Mouse (Mus musculus) kidney, postnatal 25 days (tissue): ENCODE results near the gene Catsper2.
A peak's percentile ranks its signal among the peaks of the same experiment; 100 is the strongest.

Source experiments
- DNase-seq, 2 experiments: peaks; one replicate each; pipeline ENCODE4 v3.0.0; 2021; ENCODE audit warnings: mixed read lengths in 2 of 2

Catsper2 gene

DNA sequence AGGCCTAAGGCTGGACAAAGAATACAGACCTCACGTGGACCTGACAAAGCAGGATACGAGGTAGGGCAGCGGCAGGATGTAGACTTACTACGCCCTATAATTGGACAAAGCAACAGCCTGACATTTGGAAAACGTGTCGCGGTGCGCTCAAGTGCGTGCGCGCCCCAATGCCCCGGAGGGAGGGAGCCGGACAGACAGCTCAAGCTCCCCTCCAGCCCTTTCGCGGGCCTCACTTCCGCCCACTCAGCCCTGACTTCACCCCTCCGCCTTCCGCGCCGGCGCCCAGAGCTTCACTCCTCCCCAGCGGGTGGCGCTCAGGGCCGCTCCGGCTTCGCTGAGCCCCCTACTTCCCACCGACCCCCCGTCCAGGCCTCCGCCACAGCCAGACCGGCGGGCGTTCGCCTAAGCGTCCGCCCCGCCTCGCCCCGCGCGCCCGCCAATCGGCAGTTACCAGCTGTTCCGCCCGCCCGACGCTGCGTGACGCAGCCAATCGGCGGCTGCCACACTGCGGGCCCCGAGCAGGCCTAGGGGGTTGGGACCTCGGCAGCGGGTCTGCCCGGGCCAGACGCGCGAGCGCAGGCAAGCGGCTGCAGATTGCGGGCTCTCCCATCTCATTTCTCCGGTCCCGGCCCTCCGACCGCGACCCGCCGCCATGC is at the start of gene Catsper2, which contains the start of gene Pdia3:
TSS of gene Catsper2 (minus strand) at position 406 of the 656 bp plus-strand sequence.
TSS of gene Pdia3 (plus strand) at position 389 of the 656 bp plus-strand sequence.
- peak; percentile 95 to 99 for DNase-seq

GRCm38 (mm10) chr2:121460071-121460470 is 46.5 kb upstream of the Catsper2 start:
- DNase-seq, result no peak

DNA sequence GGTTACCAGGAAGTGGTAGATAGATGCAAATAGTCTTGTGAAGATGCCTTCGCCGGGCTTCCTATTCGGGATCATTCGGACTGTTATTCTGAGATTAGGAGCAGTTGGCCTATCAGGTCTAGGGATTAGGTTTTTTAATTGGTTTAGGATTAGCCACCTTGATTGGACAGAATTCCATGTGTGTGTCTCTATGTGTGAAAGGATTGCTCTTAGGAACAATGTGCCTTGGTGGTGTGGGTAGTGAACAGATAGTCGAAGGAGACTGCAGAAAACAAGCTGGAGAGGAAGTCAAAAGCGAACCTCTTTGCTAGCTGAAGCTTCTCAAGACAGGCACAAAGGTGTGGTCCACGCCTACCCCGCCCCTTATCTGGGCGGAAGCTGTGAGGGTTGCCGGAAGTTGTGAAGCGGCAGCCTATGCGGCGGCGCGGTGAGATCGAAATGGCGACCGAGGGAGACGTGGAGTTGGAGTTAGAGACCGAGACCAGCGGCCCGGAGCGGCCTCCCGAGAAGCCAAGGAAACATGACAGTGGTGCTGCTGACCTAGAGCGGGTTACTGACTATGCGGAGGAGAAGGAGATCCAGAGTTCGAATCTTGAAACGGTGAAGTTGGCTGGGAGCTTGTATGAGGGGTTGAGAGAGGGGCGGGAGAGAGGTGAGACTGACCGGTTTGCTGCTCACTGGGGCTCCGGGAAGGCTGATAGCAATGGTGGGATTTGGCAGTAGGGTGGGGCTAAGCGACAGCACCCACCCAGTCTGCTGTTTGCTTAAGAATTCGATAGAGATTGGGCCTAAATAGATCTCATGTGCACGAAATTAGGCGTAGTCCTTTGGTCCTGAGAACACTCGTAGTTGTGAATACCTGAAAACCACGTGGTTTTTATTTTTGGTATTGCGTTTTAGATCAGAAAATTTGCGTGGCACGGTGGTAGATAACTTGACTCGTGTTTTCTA is 43.4 kb upstream of the Catsper2 start, which contains the start of gene Serinc4:
TSS of gene Serinc4 (minus strand) at position 90 of the 951 bp plus-strand sequence.
- DNase-seq, result peak; percentile 86 to 94

DNA sequence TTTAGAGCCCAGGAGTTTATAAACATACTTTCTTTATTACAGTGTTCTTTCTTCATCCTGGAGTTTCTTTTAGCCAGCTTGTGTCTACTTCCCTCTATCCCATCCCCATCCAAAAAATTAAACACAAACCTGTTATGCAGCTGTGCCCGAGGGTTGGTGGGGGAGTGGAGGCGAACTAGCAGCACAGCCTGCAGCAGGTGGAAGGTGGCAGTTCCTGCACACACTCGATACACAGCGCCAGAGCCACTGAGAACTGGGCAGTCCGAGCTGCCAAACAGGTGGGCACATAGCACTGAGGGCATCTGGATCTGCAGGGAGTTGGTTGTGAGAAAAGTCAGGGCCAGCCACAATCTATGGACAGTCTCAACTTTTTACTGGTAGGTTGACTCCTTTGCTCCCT is 41.9 kb upstream of the Catsper2 start:
- DNase-seq, result no peak

DNA sequence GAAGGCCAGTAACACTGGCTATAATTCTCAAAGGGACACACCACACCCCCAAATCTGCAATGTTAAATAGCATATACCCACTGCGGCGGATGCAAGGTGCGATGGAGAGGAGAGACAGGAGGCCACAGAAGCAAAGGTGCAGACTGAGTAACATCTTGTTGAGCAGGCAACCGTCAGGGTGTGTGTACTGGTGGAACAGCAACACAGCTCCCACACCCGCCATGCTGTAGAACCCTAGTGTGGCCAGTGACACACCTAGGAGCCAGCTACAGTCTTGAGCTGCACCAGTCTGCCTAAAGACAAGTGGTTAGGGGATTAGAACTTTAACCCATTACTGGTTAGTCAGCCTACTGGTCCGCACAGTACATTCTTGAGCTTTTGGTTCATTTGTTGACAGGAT is 40.3 kb upstream of the Catsper2 start:
- no peak for DNase-seq

DNA sequence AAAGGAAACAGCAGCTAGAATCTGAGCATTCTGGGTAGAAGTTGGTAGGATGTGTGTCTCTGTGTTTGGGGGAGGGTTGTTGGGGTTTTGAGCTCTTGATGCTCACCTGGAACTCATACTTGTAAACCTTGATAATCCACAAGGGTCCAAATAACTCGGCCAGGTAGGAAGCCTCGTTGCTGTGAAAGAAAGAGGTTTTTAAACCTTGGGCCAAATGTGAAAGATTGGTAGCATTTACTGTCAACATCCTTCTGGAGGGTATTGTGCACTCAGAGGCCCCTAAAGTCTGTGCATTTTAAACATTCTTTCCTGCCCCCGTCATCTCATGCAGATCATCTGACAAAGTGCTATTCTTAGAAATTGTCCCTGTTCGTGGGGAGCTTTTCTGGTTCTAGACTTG is 39.4 kb upstream of the Catsper2 start, which contains the start of gene Hypk:
TSS of gene Hypk (plus strand) at position 301 of the 400 bp plus-strand sequence.
- no peak for DNase-seq

GRCm38 (mm10) chr2:121452361-121452760 is 38.8 kb upstream of the Catsper2 start:
- DNase-seq, result peak in 1 of 2 experiments; percentile 57

DNA sequence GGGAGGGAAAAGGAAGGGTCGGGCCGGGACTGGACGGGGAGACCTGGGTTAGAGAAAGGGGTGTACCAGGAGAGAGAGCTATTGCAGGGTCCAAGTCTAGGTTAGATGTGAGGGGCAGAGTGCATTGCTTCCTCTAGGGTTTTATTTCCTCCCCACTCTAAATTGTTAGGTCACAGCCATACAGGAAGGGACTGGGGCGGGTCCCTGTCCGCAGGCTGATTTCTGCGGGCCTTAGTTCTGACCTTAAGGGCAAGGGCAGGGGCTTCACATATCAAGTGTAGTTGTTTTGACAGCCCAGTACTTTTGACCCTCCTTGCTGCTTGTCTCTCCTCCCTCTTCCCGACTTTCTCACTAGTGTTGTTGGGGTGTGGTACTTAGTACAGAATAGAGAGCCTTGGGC is 36.5 kb upstream of the Catsper2 start:
- peak in 1 of 2 experiments; percentile 70 for DNase-seq

DNA sequence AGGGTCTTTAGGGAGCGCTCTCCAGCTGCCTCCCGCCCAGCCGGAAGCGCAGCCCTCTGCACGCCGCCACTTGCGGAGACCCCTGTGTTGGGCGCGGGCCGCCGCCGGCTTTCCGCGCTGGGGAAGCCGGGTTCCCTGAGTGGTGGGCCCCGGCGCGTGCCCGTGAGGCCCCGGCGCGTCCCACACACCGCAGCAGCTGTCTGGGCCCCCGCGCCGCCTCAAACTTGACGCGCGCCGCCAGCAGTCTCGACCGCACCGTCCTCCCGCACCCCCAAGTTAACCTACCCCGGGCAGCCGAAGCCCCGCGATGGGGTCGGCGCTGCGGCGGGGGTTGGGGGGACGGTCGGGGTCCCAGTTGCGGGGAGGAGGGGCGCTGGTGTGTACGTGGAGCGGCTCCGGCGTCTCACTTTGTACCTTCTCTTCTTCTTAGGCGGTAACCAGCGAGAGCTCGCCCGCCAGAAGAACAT is 36.0 kb upstream of the Catsper2 start:
- DNase-seq, result peak in 1 of 2 experiments; percentile 26

DNA sequence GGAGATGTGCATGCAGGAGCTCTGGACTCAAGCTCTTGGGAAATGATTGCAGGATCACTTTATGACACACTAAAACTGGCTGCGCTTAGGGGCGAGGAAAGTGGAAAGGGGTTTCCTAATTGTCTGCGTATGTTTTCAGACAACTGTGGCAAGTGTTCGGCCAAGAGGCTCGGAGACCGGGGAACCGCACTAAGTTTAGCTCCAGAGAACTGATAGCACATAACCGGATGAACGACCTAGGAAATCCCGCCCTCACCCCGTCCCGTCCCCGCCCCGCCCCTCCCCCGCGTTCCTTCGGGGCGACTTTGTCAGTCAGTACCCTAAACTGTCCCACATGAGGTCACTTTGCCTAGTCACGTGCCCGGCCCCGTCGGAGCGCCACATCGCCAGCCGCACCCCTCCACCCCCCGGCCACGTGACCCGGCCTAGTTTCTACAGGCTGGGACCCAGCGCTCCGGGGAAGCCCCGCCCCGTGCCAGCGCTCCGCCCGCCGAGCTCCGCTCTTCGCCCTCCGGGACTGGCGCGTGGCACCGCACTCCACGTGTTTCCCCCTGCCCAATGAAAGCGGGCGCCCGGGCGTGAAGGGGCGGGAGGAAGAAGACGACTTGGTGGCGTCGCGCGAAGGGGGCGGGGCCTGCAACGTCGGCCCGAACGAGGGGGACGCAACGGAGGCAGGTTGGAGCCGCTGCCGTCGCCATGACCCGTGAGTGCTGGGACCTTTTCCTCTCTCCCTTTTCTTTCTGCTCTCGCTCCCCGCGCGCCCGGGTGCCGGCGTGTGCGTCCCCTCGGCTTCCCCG is 35.3 kb upstream of the Catsper2 start, which contains the start of gene Serf2:
TSS of gene Serf2 (plus strand) at position 457 of the 797 bp plus-strand sequence.
- DNase-seq, result peak; percentile 100

DNA sequence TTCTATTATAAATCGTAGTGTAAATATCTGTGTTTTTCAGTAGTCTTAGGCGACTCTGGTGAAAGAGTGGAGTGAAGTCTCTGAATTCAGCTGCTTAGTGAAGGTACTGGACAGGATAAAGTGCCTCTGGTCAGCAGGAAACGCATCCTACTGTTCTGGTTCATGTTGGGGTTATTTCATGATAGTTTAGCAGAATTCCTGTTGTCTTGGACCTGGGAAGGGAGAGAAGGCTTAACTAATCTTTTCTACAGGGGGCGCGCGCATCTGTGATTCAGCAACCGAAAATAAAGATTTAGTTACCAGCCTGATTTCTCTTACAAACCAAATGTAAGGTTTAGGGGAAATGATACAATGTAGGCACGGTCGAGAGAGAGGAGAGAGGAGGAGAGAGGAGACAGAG is 34.5 kb upstream of the Catsper2 start:
- peak; percentile 60 to 77 for DNase-seq

DNA sequence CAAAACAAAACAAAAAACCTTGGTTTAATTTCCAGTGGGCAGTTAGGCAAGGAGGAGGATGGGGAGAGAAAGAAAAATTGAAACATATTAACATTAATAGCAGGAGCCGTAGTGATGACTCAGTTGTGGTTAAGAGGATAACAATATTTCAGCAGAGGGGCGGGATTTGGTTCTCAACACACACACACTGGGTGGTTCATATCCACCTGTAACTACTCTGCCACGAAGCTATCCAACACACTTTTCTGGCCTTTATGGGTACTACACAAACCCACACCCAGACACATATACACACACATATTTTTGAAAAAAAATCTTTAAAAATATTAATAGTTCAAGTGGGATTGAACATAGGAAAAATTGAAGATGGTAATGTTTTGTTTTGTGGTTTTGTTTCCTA is 33.4 kb upstream of the Catsper2 start:
- no peak for DNase-seq

DNA sequence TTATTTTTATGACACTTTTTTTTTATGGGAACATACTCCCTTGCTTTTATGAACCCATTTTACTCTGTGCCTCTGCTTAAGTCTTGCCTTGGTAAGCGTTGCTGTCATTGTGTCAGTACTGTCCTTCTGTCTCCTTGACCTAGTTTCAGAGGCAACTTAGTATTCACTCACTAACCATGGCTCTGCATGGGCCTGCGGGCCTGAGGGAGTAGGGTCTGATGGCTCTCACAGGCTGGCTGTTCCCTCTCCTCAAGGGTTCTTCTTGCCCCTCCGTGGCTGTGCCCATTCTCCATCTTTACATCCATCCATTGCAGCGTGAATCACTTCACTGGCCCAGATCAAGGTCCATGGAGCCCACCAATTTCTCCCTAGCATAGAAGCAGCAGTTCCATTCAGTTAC is 32.9 kb upstream of the Catsper2 start:
- no peak for DNase-seq

GRCm38 (mm10) chr2:121445117-121445516 is 31.5 kb upstream of the Catsper2 start:
- no peak for DNase-seq

- no peak for DNase-seq
Measured at GRCm38 (mm10) chr2:121444178-121444577, 30.6 kb upstream of the Catsper2 start, which contains the start of gene Ell3. Gene Ell3, minus strand, starts transcription at chr2:121444278.

DNA sequence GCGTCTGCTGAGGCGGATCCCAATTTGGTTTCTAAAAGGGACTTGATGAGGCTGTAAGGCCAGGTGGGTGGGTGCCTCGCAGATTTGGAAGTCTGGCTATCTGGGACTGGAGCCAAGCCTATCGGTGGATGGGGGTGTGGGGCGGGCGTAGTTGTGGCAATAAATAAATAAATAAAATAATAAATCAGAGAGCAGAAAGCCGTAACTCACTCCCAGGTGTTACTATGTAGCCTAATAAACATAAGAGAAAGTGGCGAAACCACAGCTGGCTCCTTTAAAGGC is 29.4 kb upstream of the Catsper2 start:
- peak in 1 of 2 experiments; percentile 48 for DNase-seq

- DNase-seq, result peak; percentile 93 to 94
Measured at GRCm38 (mm10) chr2:121442259-121443067, 28.9 kb upstream of the Catsper2 start.

DNA sequence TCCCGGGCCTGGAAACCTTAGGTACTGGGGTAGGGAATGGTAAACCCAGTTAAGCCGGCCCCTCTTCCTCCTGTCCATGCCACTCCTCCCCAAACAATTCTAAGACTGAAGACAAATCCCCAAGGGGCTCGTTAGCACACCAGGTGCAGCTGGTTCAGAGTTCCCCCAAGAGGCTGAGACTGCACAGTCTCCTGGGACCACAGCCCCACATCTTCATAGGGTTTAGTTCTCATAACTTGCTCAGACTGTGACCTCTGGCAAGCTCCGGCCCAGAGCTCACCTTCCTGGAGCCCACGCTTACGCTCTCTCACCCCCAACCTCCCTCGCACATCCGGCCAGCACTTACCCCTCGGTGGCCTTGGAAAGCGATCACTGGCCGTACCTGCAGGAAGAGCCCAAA is 28.2 kb upstream of the Catsper2 start:
- peak in 1 of 2 experiments; percentile 47 for DNase-seq

GRCm38 (mm10) chr2:121440834-121441605 is 27.4 kb upstream of the Catsper2 start:
- no peak for DNase-seq

GRCm38 (mm10) chr2:121439746-121440145 is 26.2 kb upstream of the Catsper2 start:
- DNase-seq, result peak; percentile 72 to 87

GRCm38 (mm10) chr2:121434854-121435253 is 21.3 kb upstream of the Catsper2 start:
- DNase-seq, result no peak
